Mouse (Mus musculus) midbrain, postnatal 0 days (tissue): ENCODE measurements around the gene Gm4307. TPM values are rescaled to one million over a fixed set of nuclear protein-coding genes. Genes with fewer than 3 reads are reported as not detected.

ENCODE experiments used
- polyA plus RNA-seq: library from polyadenylated mRNA; unstranded; fragments of >200 nt; fragmentation: Nextera tagmentation; extraction: Ambion mirVana; gene quantifications from 2 replicates; pipeline ENCODE4 v1.2.1, GENCODE M21; 2015
- total RNA-seq: library from RNA; depleted of rRNA; stranded (reverse); fragments of >200 nt; gene quantifications from 2 replicates; pipeline ENCODE4 v1.2.3, GENCODE M21; 2014; rRNA removed

Gm4307 gene
- total and polyA plus RNA-seq, 2 experiments from 2014 or later: not detected

Other genes with a start within 250 kb of the Gm4307 start
- gene Gm4301, start 25.7 kb upstream of the Gm4307 start, total RNA-seq: not detected in 2 replicates
- not detected in 2 replicates for gene Gm4301, start 25.7 kb upstream of the Gm4307 start, polyA plus RNA-seq
- gene Gm4302, start 20.5 kb upstream of the Gm4307 start, total RNA-seq: 0.16 TPM in 1 of 2 replicates, not detected in the other
- gene Gm4302, start 20.5 kb upstream of the Gm4307 start, polyA plus RNA-seq: not detected in 2 replicates
- gene Gm4303, start 15.4 kb upstream of the Gm4307 start, total RNA-seq: not detected in 2 replicates
- gene Gm4303, start 15.4 kb upstream of the Gm4307 start, polyA plus RNA-seq: not detected in 2 replicates
- gene Gm4305, start 10.2 kb upstream of the Gm4307 start, total RNA-seq: not detected in 2 replicates
- not detected in 2 replicates for gene Gm4305, start 10.2 kb upstream of the Gm4307 start, polyA plus RNA-seq
- gene Gm4312, start 21.2 kb downstream of the Gm4307 start, total RNA-seq: not detected in 2 replicates
- not detected in 2 replicates for gene Gm4312, start 21.2 kb downstream of the Gm4307 start, polyA plus RNA-seq
- gene Tmtc3, start 126.0 kb downstream of the Gm4307 start, total RNA-seq: 20.1 and 30.8 TPM in 2 replicates
- 5.6 and 6.2 TPM in 2 replicates for gene Tmtc3, start 126.0 kb downstream of the Gm4307 start, polyA plus RNA-seq
- 3.9 and 5.3 TPM in 2 replicates for gene Cep290, start 126.2 kb downstream of the Gm4307 start, total RNA-seq
- 4.7 and 5.1 TPM in 2 replicates for gene Cep290, start 126.2 kb downstream of the Gm4307 start, polyA plus RNA-seq
- 20.9 and 27.7 TPM in 2 replicates for gene 4930430F08Rik, start 229.1 kb downstream of the Gm4307 start, total RNA-seq
- 15.4 and 18.3 TPM in 2 replicates for gene 4930430F08Rik, start 229.1 kb downstream of the Gm4307 start, polyA plus RNA-seq
- not detected in 2 replicates for gene 1700017N19Rik, start 229.1 kb downstream of the Gm4307 start, total RNA-seq
- 0.25 and 0.27 TPM in 2 replicates for gene 1700017N19Rik, start 229.1 kb downstream of the Gm4307 start, polyA plus RNA-seq